Mouse (Mus musculus) liver, embryonic 13.5 days (tissue): ENCODE results near the gene Glcci1. TPM values are rescaled to one million over a fixed set of nuclear protein-coding genes. Genes with fewer than 3 reads are reported as not detected.

Source experiments
- ATAC-seq: fragments of 200-750 bp; cut with Nextera tagmentation; 2 replicates; pipeline ENCODE4 v1.8.0; 2017; ENCODE audit warnings: low read depth, mild to moderate bottlenecking, moderate number of reproducible peaks, moderate library complexity
- DNase-seq: peaks from one replicate; pipeline ENCODE4 v3.0.0; 2022
- H3K27ac ChIP-seq: fragments of 300-500 bp; sonication (generic); 2 replicates; pipeline ENCODE4 v1.5.1; 2015; ENCODE audit warnings: moderate library complexity, mild to moderate bottlenecking, inconsistent platforms
- H3K27me3 ChIP-seq: fragments of 300-500 bp; sonication (generic); 2 replicates; pipeline ENCODE4 v1.6.1; 2015; ENCODE audit warnings: mild to moderate bottlenecking, inconsistent platforms
- H3K36me3 ChIP-seq: fragments of 300-500 bp; sonication (generic); 2 replicates; pipeline ENCODE4 v1.6.1; 2015; ENCODE audit warnings: mild to moderate bottlenecking, inconsistent platforms
- H3K4me1 ChIP-seq: fragments of 300-500 bp; sonication (generic); replicated peaks from 2 replicates; pipeline ENCODE4 v1.6.1; 2015; ENCODE audit warnings: inconsistent platforms
- H3K4me2 ChIP-seq: fragments of 300-500 bp; sonication (generic); 2 replicates; pipeline ENCODE4 v1.6.1; 2015; ENCODE audit warnings: inconsistent platforms, mild to moderate bottlenecking, moderate library complexity
- H3K4me3 ChIP-seq: fragments of 300-500 bp; sonication (generic); replicated peaks from 2 replicates; pipeline ENCODE4 v1.5.1; 2015; ENCODE audit warnings: mild to moderate bottlenecking, inconsistent platforms
- H3K9ac ChIP-seq: fragments of 300-500 bp; sonication (generic); 2 replicates; pipeline ENCODE4 v1.6.1; 2015; ENCODE audit warnings: mild to moderate bottlenecking, inconsistent platforms
- H3K9me3 ChIP-seq: fragments of 300-500 bp; sonication (generic); replicated peaks from 2 replicates; pipeline ENCODE4 v1.6.1; 2016; ENCODE audit warnings: inconsistent platforms
- WGBS: fragments of 180-500 bp; shearing (Covaris S2); methylation state at CpG from one replicate; pipeline ENCODE4 v1.1.7; 2015; ENCODE audit not compliant: insufficient replicate concordance; 5-methylcytosine and 5-hydroxymethylcytosine counted together
- polyA plus RNA-seq: library from polyadenylated mRNA; unstranded; fragments of >200 nt; fragmentation: Nextera tagmentation; extraction: Ambion mirVana; gene quantifications from 2 replicates; pipeline ENCODE4 v1.2.1, GENCODE M21; 2015

Gene Glcci1
- polyA plus RNA-seq, 1 experiment from 2014 or later, result 1.1 TPM

GRCm38 (mm10) chr6:8484437-8485275, 24.7 kb upstream of the Glcci1 start:
- Histone ChIP-seq H3K4me2 (peak overlapping the region; percentile 30), H3K27me3 (no peaks in the 10 kb centered on the region), H3K36me3 (no peaks in the 10 kb centered on the region), H3K4me1 (peaks cover 47% of the 10 kb centered on the region), H3K9me3 (no peaks in the 10 kb centered on the region), H3K27ac (peak overlapping the region; percentile 64), H3K9ac (peak overlapping the region; percentile 7; the same call in 1 of the 2 replicates), H3K4me3 (no peak overlapping the region)
- DNase-seq (peak; percentile 45), ATAC-seq (peak; percentile 78)
- WGBS, result 61% methylated on average over 17 of the region's 17 CpGs

GRCm38 (mm10) chr6:8485414-8486175, 23.8 kb upstream of the Glcci1 start:
- H3K27ac ChIP-seq, result peak overlapping the region; percentile 64

GRCm38 (mm10) chr6:8486391-8487043, 22.9 kb upstream of the Glcci1 start:
- peak overlapping the region; percentile 93 for H3K27ac ChIP-seq

More at GRCm38 (mm10) chr6:8485414-8486175, 23.8 kb upstream of the Glcci1 start:
- DNase-seq (no peak), ATAC-seq (no peak)
- peak overlapping the region; percentile 30 for H3K4me2 ChIP-seq
- no peaks in the 10 kb centered on the region for H3K9me3 ChIP-seq
- 67% methylated on average over 16 of the region's 16 CpGs for WGBS
- H3K4me3 ChIP-seq, result no peak overlapping the region
- H3K9ac ChIP-seq, result peak overlapping the region; percentile 60; the same call in 1 of the 2 replicates
- H3K27me3 ChIP-seq, result no peaks in the 10 kb centered on the region
- no peaks in the 10 kb centered on the region for H3K36me3 ChIP-seq
- H3K4me1 ChIP-seq, result peaks cover 47% of the 10 kb centered on the region

GRCm38 (mm10) chr6:8487044-8487853, 22.2 kb upstream of the Glcci1 start:
- H3K4me1 ChIP-seq, result peaks cover 47% of the 10 kb centered on the region
- WGBS, result 28% methylated on average over 20 of the region's 20 CpGs
- H3K4me3 ChIP-seq, result peak overlapping the region; percentile 43
- H3K27ac ChIP-seq, result peak overlapping the region; percentile 93
- DNase-seq (peak; percentile 44), ATAC-seq (peak; percentile 86)
- no peaks in the 10 kb centered on the region for H3K9me3 ChIP-seq
- H3K4me2 ChIP-seq, result peak overlapping the region; percentile 61
- no peaks in the 10 kb centered on the region for H3K27me3 ChIP-seq
- no peaks in the 10 kb centered on the region for H3K36me3 ChIP-seq
- peak overlapping the region; percentile 60 for H3K9ac ChIP-seq

More at GRCm38 (mm10) chr6:8486391-8487043, 22.9 kb upstream of the Glcci1 start:
- Histone ChIP-seq H3K4me2 (peak overlapping the region; percentile 61), H3K4me3 (peak overlapping the region; percentile 43; the same call in 1 of the 2 replicates), H3K4me1 (peaks cover 47% of the 10 kb centered on the region), H3K27me3 (no peaks in the 10 kb centered on the region), H3K9me3 (no peaks in the 10 kb centered on the region), H3K9ac (peak overlapping the region; percentile 60), H3K36me3 (no peaks in the 10 kb centered on the region)
- DNase-seq, result no peak
- no peak for ATAC-seq
- 82% methylated on average over 17 of the region's 17 CpGs for WGBS

GRCm38 (mm10) chr6:8488249-8488648, 21.2 kb upstream of the Glcci1 start:
- Histone ChIP-seq H3K36me3 (no peaks in the 10 kb centered on the region), H3K27me3 (no peaks in the 10 kb centered on the region), H3K27ac (peak overlapping the region; percentile 93), H3K9ac (peak overlapping the region; percentile 19; the same call in 1 of the 2 replicates), H3K4me1 (peaks cover 47% of the 10 kb centered on the region), H3K9me3 (no peaks in the 10 kb centered on the region), H3K4me2 (peak overlapping the region; percentile 27), H3K4me3 (no peak overlapping the region)
- ATAC-seq, result no peak
- WGBS, result 29% methylated on average over 5 of the region's 5 CpGs
- no peak for DNase-seq

GRCm38 (mm10) chr6:8489266-8489665, 20.1 kb upstream of the Glcci1 start:
- 77% methylated on average over 7 of the region's 7 CpGs for WGBS
- H3K4me1 ChIP-seq, result peaks cover 46% of the 10 kb centered on the region
- H3K4me2 ChIP-seq, result no peak overlapping the region
- no peaks in the 10 kb centered on the region for H3K27me3 ChIP-seq
- H3K9ac ChIP-seq, result no peak overlapping the region
- no peak overlapping the region for H3K4me3 ChIP-seq
- H3K36me3 ChIP-seq, result no peaks in the 10 kb centered on the region
- ATAC-seq (no peak), DNase-seq (no peak)
- no peak overlapping the region for H3K27ac ChIP-seq
- H3K9me3 ChIP-seq, result no peaks in the 10 kb centered on the region

- DNase-seq, result no peak
- ATAC-seq, result no peak
Measured at GRCm38 (mm10) chr6:8489938-8490585, 19.3 kb upstream of the Glcci1 start.

GRCm38 (mm10) chr6:8492248-8492647, 17.2 kb upstream of the Glcci1 start:
- H3K4me3 ChIP-seq, result no peak overlapping the region
- H3K36me3 ChIP-seq, result no peaks in the 10 kb centered on the region
- no peak overlapping the region for H3K9ac ChIP-seq
- H3K4me1 ChIP-seq, result peaks cover 16% of the 10 kb centered on the region
- H3K27ac ChIP-seq, result no peak overlapping the region
- DNase-seq (no peak), ATAC-seq (no peak)
- 73% methylated on average over 3 of the region's 3 CpGs for WGBS
- no peaks in the 10 kb centered on the region for H3K27me3 ChIP-seq
- H3K4me2 ChIP-seq, result no peak overlapping the region
- no peaks in the 10 kb centered on the region for H3K9me3 ChIP-seq

More at GRCm38 (mm10) chr6:8489938-8490585, 19.3 kb upstream of the Glcci1 start:
- no peak overlapping the region for H3K27ac ChIP-seq
- H3K4me2 ChIP-seq, result no peak overlapping the region
- WGBS, result 76% methylated on average over 1 of the region's 1 CpGs
- no peaks in the 10 kb centered on the region for H3K36me3 ChIP-seq
- H3K4me3 ChIP-seq, result no peak overlapping the region
- peaks cover 38% of the 10 kb centered on the region for H3K4me1 ChIP-seq
- no peaks in the 10 kb centered on the region for H3K9me3 ChIP-seq
- H3K9ac ChIP-seq, result no peak overlapping the region
- H3K27me3 ChIP-seq, result no peaks in the 10 kb centered on the region

- Histone ChIP-seq H3K4me3 (no peak overlapping the region), H3K27ac (no peak overlapping the region), H3K9ac (no peak overlapping the region), H3K4me1 (no peaks in the 10 kb centered on the region), H3K9me3 (no peaks in the 10 kb centered on the region), H3K27me3 (no peaks in the 10 kb centered on the region), H3K4me2 (no peak overlapping the region), H3K36me3 (no peaks in the 10 kb centered on the region)
- no peak for ATAC-seq
- WGBS, result 60% methylated on average over 5 of the region's 5 CpGs
- DNase-seq, result no peak
Measured at GRCm38 (mm10) chr6:8495109-8495826, 14.1 kb upstream of the Glcci1 start.

- ATAC-seq (no peak), DNase-seq (no peak)
- H3K4me1 ChIP-seq, result no peaks in the 10 kb centered on the region
- 75% methylated on average over 4 of the region's 4 CpGs for WGBS
- no peak overlapping the region for H3K9ac ChIP-seq
- H3K4me2 ChIP-seq, result no peak overlapping the region
- no peak overlapping the region for H3K27ac ChIP-seq
- H3K27me3 ChIP-seq, result no peaks in the 10 kb centered on the region
- no peaks in the 10 kb centered on the region for H3K9me3 ChIP-seq
- H3K36me3 ChIP-seq, result no peaks in the 10 kb centered on the region
- no peak overlapping the region for H3K4me3 ChIP-seq
Measured at GRCm38 (mm10) chr6:8495827-8496222, 13.6 kb upstream of the Glcci1 start.
